Mouse (Mus musculus): ENCODE measurements around the gene Pknox2. TPM values are rescaled to one million over a fixed set of nuclear protein-coding genes. Genes with fewer than 3 reads are reported as not detected.

The Pknox2 gene
- 10.3 and 10.6 TPM in 2 replicates for polyA plus RNA-seq (2015; fragmentation: Nextera tagmentation; extraction: Ambion mirVana)

DNA sequence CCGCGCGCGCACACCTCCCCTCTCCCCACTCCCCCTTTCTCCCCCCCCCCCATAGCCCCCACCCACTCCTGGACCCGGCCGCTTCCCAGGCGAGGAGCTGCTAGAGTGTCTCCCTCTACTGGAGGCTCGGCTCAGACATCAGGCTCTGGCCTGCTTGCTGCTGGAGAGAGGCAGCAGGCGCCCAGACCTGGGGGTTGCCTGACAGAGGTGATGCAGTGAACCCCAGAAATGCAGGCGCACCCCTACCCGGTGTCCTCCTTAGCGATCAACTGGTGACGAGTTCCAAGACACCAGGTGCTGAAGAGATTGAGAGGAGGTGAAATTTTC, at the start of gene Pknox2:
Gene Pknox2, minus strand, starts transcription at position 49 of the 327 bp plus-strand sequence.

Other genes with a start within 250 kb of the Pknox2 start
- gene Tmem218, start 60.8 kb upstream of the Pknox2 start, polyA plus RNA-seq (2015; fragmentation: Nextera tagmentation; extraction: Ambion mirVana), result 4.5 and 5.6 TPM in 2 replicates
- 2.4 and 3.4 TPM in 2 replicates for gene Slc37a2, start 108.3 kb upstream of the Pknox2 start, polyA plus RNA-seq (2015; fragmentation: Nextera tagmentation; extraction: Ambion mirVana)
- gene Ccdc15, start 201.0 kb upstream of the Pknox2 start, polyA plus RNA-seq (2015; fragmentation: Nextera tagmentation; extraction: Ambion mirVana), result 2.3 and 2.4 TPM in 2 replicates
- 0.09 and 0.10 TPM in 2 replicates for gene Hepacam, start 219.9 kb upstream of the Pknox2 start, polyA plus RNA-seq (2015; fragmentation: Nextera tagmentation; extraction: Ambion mirVana)